Mouse (Mus musculus) liver, embryonic 16.5 days (tissue): ENCODE data around the gene Ide. TPM values are rescaled to one million over a fixed set of nuclear protein-coding genes. Genes with fewer than 3 reads are reported as not detected.
A peak's percentile ranks its signal among the peaks of the same experiment; 100 is the strongest.

Experiments used
- ATAC-seq: fragments of 200-750 bp; cut with Nextera tagmentation; 2 replicates; pipeline ENCODE4 v1.8.0; 2017; ENCODE audit warnings: low read depth, mild to moderate bottlenecking, moderate number of reproducible peaks, moderate library complexity
- H3K27ac ChIP-seq: fragments of 300-500 bp; sonication (generic); 2 replicates; pipeline ENCODE4 v1.5.1; 2014; ENCODE audit warnings: mild to moderate bottlenecking, low read length
- H3K27me3 ChIP-seq: fragments of 300-500 bp; sonication (generic); 2 replicates; pipeline ENCODE4 v1.6.1; 2014; ENCODE audit warnings: low read depth, low read length, mixed read lengths; ENCODE audit not compliant: control insufficient read depth, insufficient read depth
- H3K36me3 ChIP-seq: fragments of 300-500 bp; sonication (generic); 2 replicates; pipeline ENCODE4 v1.6.1; 2014; ENCODE audit warnings: mild to moderate bottlenecking; ENCODE audit not compliant: control insufficient read depth, insufficient read depth
- H3K4me1 ChIP-seq: fragments of 300-500 bp; sonication (generic); 2 replicates; pipeline ENCODE4 v1.6.1; 2014; ENCODE audit warnings: low read depth, low read length, mixed read lengths; ENCODE audit not compliant: control insufficient read depth
- H3K4me2 ChIP-seq: fragments of 300-500 bp; sonication (generic); 2 replicates; pipeline ENCODE4 v1.6.1; 2014; ENCODE audit warnings: low read depth, low read length, mixed read lengths
- H3K4me3 ChIP-seq: fragments of 300-500 bp; sonication (generic); 2 replicates; pipeline ENCODE4 v1.5.1; 2014; ENCODE audit warnings: low read depth, mild to moderate bottlenecking, low read length
- H3K9ac ChIP-seq: fragments of 300-500 bp; sonication (generic); 2 replicates; pipeline ENCODE4 v1.6.1; 2014; ENCODE audit warnings: low read depth, low read length
- H3K9me3 ChIP-seq: fragments of 300-500 bp; sonication (generic); replicated peaks from 2 replicates; pipeline ENCODE4 v1.6.1; 2016; ENCODE audit warnings: low read length; ENCODE audit not compliant: control insufficient read depth
- WGBS: fragments of 180-500 bp; shearing (Covaris S2); extraction: QIAGEN DNeasy Blood & Tissue Kit; methylation state at CpG from one replicate; pipeline ENCODE4 v1.1.7; 2014; ENCODE audit not compliant: insufficient replicate concordance; 5-methylcytosine and 5-hydroxymethylcytosine counted together
- polyA plus RNA-seq: library from polyadenylated mRNA; unstranded; fragments of >200 nt; fragmentation: Nextera tagmentation; extraction: Ambion mirVana; gene quantifications from 2 replicates; pipeline ENCODE4 v1.2.1, GENCODE M21; 2015

Gene Ide
- polyA plus RNA-seq: 21.3 and 24.7 TPM in 2 replicates

- Histone ChIP-seq H3K4me1 (peaks cover 9% of the 10 kb centered on the region), H3K36me3 (no peaks in the 10 kb centered on the region), H3K27me3 (no peaks in the 10 kb centered on the region), H3K27ac (no peak within 1 kb of the TSS), H3K4me3 (no peak within 1 kb of the TSS), H3K9ac (no peak within 1 kb of the TSS), H3K4me2 (no peak within 1 kb of the TSS), H3K9me3 (no peaks in the 10 kb centered on the region)
- 47% methylated on average over 4 of the region's 4 CpGs for WGBS
- ATAC-seq: no peak
Observed at GRCm38 (mm10) chr19:37337752-37338151, at the start of gene Ide. Gene Ide, minus strand, starts transcription at chr19:37337852.

- WGBS: 75% methylated on average over 3 of the region's 3 CpGs
- H3K9ac ChIP-seq: no peak overlapping the region
- H3K4me1 ChIP-seq: peaks cover under 1% of the 10 kb centered on the region; the same call in 1 of the 2 replicates
- no peaks in the 10 kb centered on the region for H3K27me3 ChIP-seq
- peaks cover 60% of the 10 kb centered on the region for H3K36me3 ChIP-seq
- ATAC-seq: no peak
- H3K9me3 ChIP-seq: no peaks in the 10 kb centered on the region
- H3K4me2 ChIP-seq: no peak overlapping the region
- H3K27ac ChIP-seq: no peak overlapping the region
- H3K4me3 ChIP-seq: no peak overlapping the region
Observed at GRCm38 (mm10) chr19:37386126-37386525, 48.5 kb upstream of the Ide start.

GRCm38 (mm10) chr19:37378816-37379215 is 41.2 kb upstream of the Ide start:
- no peak for ATAC-seq
- H3K4me1 ChIP-seq: peaks cover 29% of the 10 kb centered on the region
- H3K27me3 ChIP-seq: no peaks in the 10 kb centered on the region
- WGBS: 78% methylated on average over 6 of the region's 6 CpGs
- H3K9ac ChIP-seq: peak overlapping the region; percentile 50
- H3K4me3 ChIP-seq: peak overlapping the region; percentile 50
- peaks cover 13% of the 10 kb centered on the region for H3K36me3 ChIP-seq
- H3K9me3 ChIP-seq: no peaks in the 10 kb centered on the region
- H3K27ac ChIP-seq: no peak overlapping the region
- H3K4me2 ChIP-seq: peak overlapping the region; percentile 83

- peak overlapping the region; percentile 83 for H3K4me2 ChIP-seq
- no peaks in the 10 kb centered on the region for H3K9me3 ChIP-seq
- H3K36me3 ChIP-seq: peaks cover 7% of the 10 kb centered on the region
- peak overlapping the region; percentile 99 for H3K4me3 ChIP-seq
- peaks cover 29% of the 10 kb centered on the region for H3K4me1 ChIP-seq
- H3K9ac ChIP-seq: peak overlapping the region; percentile 97
- ATAC-seq: no peak
- H3K27me3 ChIP-seq: no peaks in the 10 kb centered on the region
- peak overlapping the region; percentile 37; the same call in 1 of the 2 replicates for H3K27ac ChIP-seq
- 9% methylated on average over 8 of the region's 8 CpGs for WGBS
Observed at GRCm38 (mm10) chr19:37377404-37377990, 39.8 kb upstream of the Ide start.

- Histone ChIP-seq H3K4me3 (peak overlapping the region; percentile 99), H3K4me2 (peak overlapping the region; percentile 83), H3K27me3 (no peaks in the 10 kb centered on the region), H3K9ac (peak overlapping the region; percentile 97), H3K27ac (peak overlapping the region; percentile 97), H3K4me1 (peaks cover 29% of the 10 kb centered on the region), H3K9me3 (no peaks in the 10 kb centered on the region), H3K36me3 (peaks cover 5% of the 10 kb centered on the region)
- WGBS: under 1% methylated on average over 11 of the region's 11 CpGs
- ATAC-seq: no peak
Observed at GRCm38 (mm10) chr19:37376841-37377240, 39.2 kb upstream of the Ide start.

- no peaks in the 10 kb centered on the region for H3K27me3 ChIP-seq
- peak; percentile 98 for ATAC-seq
- H3K4me2 ChIP-seq: peak within 1 kb of the TSS; percentile 83
- H3K27ac ChIP-seq: peak within 1 kb of the TSS; percentile 97
- peak within 1 kb of the TSS; percentile 97 for H3K9ac ChIP-seq
- WGBS: under 1% methylated on average over 73 of the region's 73 CpGs
- H3K4me3 ChIP-seq: peak within 1 kb of the TSS; percentile 99
- H3K36me3 ChIP-seq: peaks cover 5% of the 10 kb centered on the region
- peaks cover 27% of the 10 kb centered on the region for H3K4me1 ChIP-seq
- no peaks in the 10 kb centered on the region for H3K9me3 ChIP-seq
Observed at GRCm38 (mm10) chr19:37375755-37376615, 38.3 kb upstream of the Ide start, which contains the start of gene Kif11. Gene Kif11, plus strand, starts transcription at chr19:37376403.

GRCm38 (mm10) chr19:37374941-37375754 is 37.5 kb upstream of the Ide start:
- peaks cover 5% of the 10 kb centered on the region for H3K36me3 ChIP-seq
- no peak for ATAC-seq
- H3K4me1 ChIP-seq: peaks cover 19% of the 10 kb centered on the region
- peak overlapping the region; percentile 73 for H3K4me2 ChIP-seq
- no peaks in the 10 kb centered on the region for H3K27me3 ChIP-seq
- H3K4me3 ChIP-seq: peak overlapping the region; percentile 99
- no peaks in the 10 kb centered on the region for H3K9me3 ChIP-seq
- peak overlapping the region; percentile 97 for H3K27ac ChIP-seq
- 11% methylated on average over 7 of the region's 7 CpGs for WGBS
- peak overlapping the region; percentile 97 for H3K9ac ChIP-seq

GRCm38 (mm10) chr19:37370356-37370755 is 32.7 kb upstream of the Ide start:
- H3K27ac ChIP-seq: no peak overlapping the region

More at GRCm38 (mm10) chr19:37370356-37370755, 32.7 kb upstream of the Ide start:
- H3K9ac ChIP-seq: no peak overlapping the region
- no peaks in the 10 kb centered on the region; the same call in 1 of the 2 replicates for H3K4me1 ChIP-seq
- 56% methylated on average over 5 of the region's 5 CpGs for WGBS
- no peaks in the 10 kb centered on the region for H3K36me3 ChIP-seq
- no peaks in the 10 kb centered on the region for H3K9me3 ChIP-seq
- no peak overlapping the region for H3K4me3 ChIP-seq
- no peak overlapping the region for H3K4me2 ChIP-seq
- H3K27me3 ChIP-seq: no peaks in the 10 kb centered on the region
- no peak for ATAC-seq
